Mouse (Mus musculus) neural tube, embryonic 13.5 days (tissue): ENCODE results near the gene Dbx1. TPM values are rescaled to one million over a fixed set of nuclear protein-coding genes. Genes with fewer than 3 reads are reported as not detected.
A peak's percentile ranks its signal among the peaks of the same experiment; 100 is the strongest.

ENCODE experiments used
- ATAC-seq: fragments of 200-750 bp; cut with Nextera tagmentation; 2 replicates; pipeline ENCODE4 v1.8.0; 2017; ENCODE audit warnings: low read depth, mild to moderate bottlenecking, moderate TSS enrichment, moderate library complexity
- H3K27ac ChIP-seq: fragments of 300-500 bp; sonication (generic); replicated peaks from 2 replicates; pipeline ENCODE4 v1.5.1; 2015; ENCODE audit warnings: moderate library complexity, mild to moderate bottlenecking, inconsistent platforms
- H3K27me3 ChIP-seq: fragments of 300-500 bp; sonication (generic); 2 replicates; pipeline ENCODE4 v1.6.1; 2015; ENCODE audit warnings: mild to moderate bottlenecking, inconsistent platforms
- H3K36me3 ChIP-seq: fragments of 300-500 bp; sonication (generic); 2 replicates; pipeline ENCODE4 v1.6.1; 2015; ENCODE audit warnings: mild to moderate bottlenecking, inconsistent platforms
- H3K4me1 ChIP-seq: fragments of 300-500 bp; sonication (generic); replicated peaks from 2 replicates; pipeline ENCODE4 v1.6.1; 2015; ENCODE audit warnings: inconsistent platforms
- H3K4me2 ChIP-seq: fragments of 300-500 bp; sonication (generic); 2 replicates; pipeline ENCODE4 v1.6.1; 2015; ENCODE audit warnings: inconsistent platforms, mild to moderate bottlenecking, moderate library complexity
- H3K4me3 ChIP-seq: fragments of 300-500 bp; sonication (generic); 2 replicates; pipeline ENCODE4 v1.5.1; 2015; ENCODE audit warnings: mild to moderate bottlenecking, inconsistent platforms
- H3K9ac ChIP-seq: fragments of 300-500 bp; sonication (generic); 2 replicates; pipeline ENCODE4 v1.6.1; 2015; ENCODE audit warnings: moderate library complexity, mild to moderate bottlenecking, inconsistent platforms
- H3K9me3 ChIP-seq: fragments of 300-500 bp; sonication (generic); 2 replicates; pipeline ENCODE4 v1.6.1; 2016; ENCODE audit warnings: inconsistent platforms
- WGBS: fragments of 180-500 bp; shearing (Covaris S2); methylation state at CpG from one replicate; pipeline ENCODE4 v1.1.7; 2015; 5-methylcytosine and 5-hydroxymethylcytosine counted together
- polyA plus RNA-seq: library from polyadenylated mRNA; unstranded; fragments of >200 nt; fragmentation: Nextera tagmentation; extraction: Ambion mirVana; gene quantifications from 2 replicates; pipeline ENCODE4 v1.2.1, GENCODE M21; 2015

Dbx1 gene
- polyA plus RNA-seq = 6.0 and 8.4 TPM in 2 replicates

- H3K27me3 ChIP-seq = peaks cover 100% of the 10 kb centered on the region
- H3K4me1 ChIP-seq = peaks cover 24% of the 10 kb centered on the region
- no peaks in the 10 kb centered on the region for H3K9me3 ChIP-seq
- H3K4me3 ChIP-seq = peak within 1 kb of the TSS; percentile 3; the same call in 1 of the 2 replicates
- H3K4me2 ChIP-seq = no peak within 1 kb of the TSS
- under 1% methylated on average over 33 of the region's 33 CpGs for WGBS
- H3K9ac ChIP-seq = no peak within 1 kb of the TSS
- H3K27ac ChIP-seq = no peak within 1 kb of the TSS
- no peaks in the 10 kb centered on the region for H3K36me3 ChIP-seq
- ATAC-seq = 0 out of 2 replicates have a peak, but pooled peaks have one; percentile 15
Observed at GRCm38 (mm10) chr7:49636491-49637115, at the start of gene Dbx1. Dbx1 (minus strand) TSS chr7:49636849.

GRCm38 (mm10) chr7:49678826-49679377, 42.3 kb upstream of the Dbx1 start:
- no peaks in the 10 kb centered on the region for H3K4me1 ChIP-seq
- WGBS = 7% methylated on average over 9 of the region's 9 CpGs
- no peak overlapping the region for H3K9ac ChIP-seq
- no peak overlapping the region for H3K27ac ChIP-seq
- H3K36me3 ChIP-seq = no peaks in the 10 kb centered on the region
- ATAC-seq = no peak
- no peak overlapping the region for H3K4me3 ChIP-seq
- no peak overlapping the region for H3K4me2 ChIP-seq
- H3K9me3 ChIP-seq = no peaks in the 10 kb centered on the region
- H3K27me3 ChIP-seq = peaks cover 98% of the 10 kb centered on the region

GRCm38 (mm10) chr7:49678100-49678825, 41.6 kb upstream of the Dbx1 start:
- no peak overlapping the region for H3K27ac ChIP-seq
- no peaks in the 10 kb centered on the region for H3K9me3 ChIP-seq
- no peaks in the 10 kb centered on the region for H3K36me3 ChIP-seq
- peaks cover 98% of the 10 kb centered on the region for H3K27me3 ChIP-seq
- 1% methylated on average over 22 of the region's 22 CpGs for WGBS
- H3K4me2 ChIP-seq = no peak overlapping the region
- H3K4me1 ChIP-seq = no peaks in the 10 kb centered on the region
- ATAC-seq = no peak
- no peak overlapping the region for H3K9ac ChIP-seq
- no peak overlapping the region for H3K4me3 ChIP-seq

- H3K27me3 ChIP-seq = peaks cover 98% of the 10 kb centered on the region
Observed at GRCm38 (mm10) chr7:49677166-49677565, 40.5 kb upstream of the Dbx1 start.

GRCm38 (mm10) chr7:49676627-49677026, 40.0 kb upstream of the Dbx1 start:
- Histone ChIP-seq H3K9ac (no peak overlapping the region), H3K36me3 (no peaks in the 10 kb centered on the region), H3K27ac (no peak overlapping the region), H3K9me3 (no peaks in the 10 kb centered on the region), H3K27me3 (peaks cover 97% of the 10 kb centered on the region), H3K4me1 (no peaks in the 10 kb centered on the region), H3K4me2 (no peak overlapping the region), H3K4me3 (no peak overlapping the region)
- 11% methylated on average over 5 of the region's 5 CpGs for WGBS
- ATAC-seq = no peak

More at GRCm38 (mm10) chr7:49677166-49677565, 40.5 kb upstream of the Dbx1 start:
- no peaks in the 10 kb centered on the region for H3K36me3 ChIP-seq
- no peak overlapping the region for H3K27ac ChIP-seq
- no peaks in the 10 kb centered on the region for H3K4me1 ChIP-seq
- ATAC-seq = no peak
- no peak overlapping the region for H3K4me2 ChIP-seq
- no peaks in the 10 kb centered on the region for H3K9me3 ChIP-seq
- H3K4me3 ChIP-seq = no peak overlapping the region
- no peak overlapping the region for H3K9ac ChIP-seq
- WGBS = 2% methylated on average over 9 of the region's 9 CpGs

DNA sequence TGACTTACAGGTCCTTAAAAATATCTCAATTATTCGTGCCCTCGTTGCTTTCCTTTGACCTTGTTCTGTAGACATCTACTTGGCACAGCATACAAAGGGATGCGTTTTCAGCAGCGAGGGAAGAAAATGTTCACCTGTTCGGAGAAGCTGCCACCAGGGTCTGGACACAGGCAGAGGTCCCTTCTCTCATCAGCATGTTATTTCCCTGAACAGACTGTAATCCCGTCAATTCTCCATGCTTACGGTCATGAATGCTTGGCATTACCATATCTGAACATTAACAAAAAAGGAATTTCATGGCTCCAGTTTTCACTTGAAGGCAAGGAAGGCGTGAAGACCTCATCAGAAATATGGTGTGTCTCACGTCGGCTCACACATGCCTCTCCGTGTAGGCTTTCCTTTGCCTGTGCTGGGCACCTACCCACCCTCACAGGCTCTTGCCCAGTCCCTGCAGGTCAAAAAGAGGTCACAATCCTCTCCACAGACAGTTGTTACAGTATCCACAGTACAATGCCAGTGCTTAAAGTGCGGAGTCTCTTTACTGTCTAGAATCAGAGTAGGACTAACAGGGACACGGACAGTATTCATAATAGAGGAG, 31.7 kb upstream of the Dbx1 start:
- Histone ChIP-seq H3K4me1 (no peaks in the 10 kb centered on the region), H3K27me3 (peaks cover 97% of the 10 kb centered on the region), H3K4me3 (no peak overlapping the region), H3K9ac (no peak overlapping the region), H3K27ac (no peak overlapping the region), H3K9me3 (no peaks in the 10 kb centered on the region), H3K36me3 (no peaks in the 10 kb centered on the region), H3K4me2 (no peak overlapping the region)
- ATAC-seq = no peak
- 55% methylated on average over 13 of the region's 13 CpGs for WGBS

DNA sequence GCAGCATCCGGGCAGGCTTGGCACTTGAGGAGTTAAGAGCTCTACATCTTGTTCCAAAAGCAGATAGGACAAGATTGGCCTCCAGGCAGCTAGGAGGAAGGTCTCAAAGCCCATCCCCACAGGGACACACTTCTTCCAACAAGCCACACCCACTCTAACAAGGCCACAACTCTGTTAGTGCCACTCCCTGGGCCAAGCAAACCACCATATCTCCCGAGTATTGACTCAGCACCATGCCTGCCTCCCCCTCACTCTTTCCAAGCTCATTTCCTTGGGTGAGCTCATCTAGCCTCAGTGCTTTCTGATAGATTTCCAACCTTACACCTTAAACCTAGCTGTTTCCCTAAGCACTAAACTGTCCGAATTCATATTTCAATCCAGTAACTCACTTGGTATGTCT, 26.9 kb upstream of the Dbx1 start:
- Histone ChIP-seq H3K9me3 (no peaks in the 10 kb centered on the region), H3K9ac (no peak overlapping the region), H3K4me2 (no peak overlapping the region), H3K4me1 (no peaks in the 10 kb centered on the region), H3K27ac (no peak overlapping the region), H3K36me3 (no peaks in the 10 kb centered on the region), H3K27me3 (peaks cover 98% of the 10 kb centered on the region), H3K4me3 (no peak overlapping the region)
- WGBS = 85% methylated on average over 3 of the region's 3 CpGs
- no peak for ATAC-seq

DNA sequence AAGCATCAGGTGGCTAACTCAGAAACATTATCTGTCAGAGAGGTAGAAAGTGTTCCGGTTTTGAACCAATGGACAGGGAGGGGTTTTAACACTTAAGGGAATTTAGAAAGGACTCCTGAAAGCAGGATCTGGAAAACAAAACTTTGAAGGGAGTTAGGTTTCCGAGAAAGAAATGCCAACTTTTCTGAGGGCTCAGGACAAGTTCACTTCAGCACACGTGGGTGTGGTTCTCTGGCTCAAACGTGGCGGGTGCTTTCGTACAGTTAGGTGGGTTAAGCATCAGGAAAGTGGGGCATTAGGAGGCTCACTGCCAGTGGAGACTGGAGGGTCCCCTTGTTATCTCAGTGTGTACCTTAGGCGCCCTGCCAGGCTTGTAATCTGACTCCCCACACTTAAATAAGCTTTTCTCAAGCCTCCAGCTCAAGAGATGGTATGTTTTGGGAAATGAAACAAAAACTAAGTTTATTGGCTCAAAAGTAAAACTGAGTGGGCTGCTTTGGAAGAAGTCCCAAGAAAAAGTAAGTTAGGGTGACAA, 25.9 kb upstream of the Dbx1 start:
- no peak for ATAC-seq
- Histone ChIP-seq H3K4me2 (no peak overlapping the region), H3K4me3 (no peak overlapping the region), H3K9ac (no peak overlapping the region), H3K4me1 (no peaks in the 10 kb centered on the region), H3K36me3 (no peaks in the 10 kb centered on the region), H3K9me3 (no peaks in the 10 kb centered on the region), H3K27me3 (peaks cover 98% of the 10 kb centered on the region), H3K27ac (no peak overlapping the region)
- WGBS = 18% methylated on average over 7 of the region's 7 CpGs

DNA sequence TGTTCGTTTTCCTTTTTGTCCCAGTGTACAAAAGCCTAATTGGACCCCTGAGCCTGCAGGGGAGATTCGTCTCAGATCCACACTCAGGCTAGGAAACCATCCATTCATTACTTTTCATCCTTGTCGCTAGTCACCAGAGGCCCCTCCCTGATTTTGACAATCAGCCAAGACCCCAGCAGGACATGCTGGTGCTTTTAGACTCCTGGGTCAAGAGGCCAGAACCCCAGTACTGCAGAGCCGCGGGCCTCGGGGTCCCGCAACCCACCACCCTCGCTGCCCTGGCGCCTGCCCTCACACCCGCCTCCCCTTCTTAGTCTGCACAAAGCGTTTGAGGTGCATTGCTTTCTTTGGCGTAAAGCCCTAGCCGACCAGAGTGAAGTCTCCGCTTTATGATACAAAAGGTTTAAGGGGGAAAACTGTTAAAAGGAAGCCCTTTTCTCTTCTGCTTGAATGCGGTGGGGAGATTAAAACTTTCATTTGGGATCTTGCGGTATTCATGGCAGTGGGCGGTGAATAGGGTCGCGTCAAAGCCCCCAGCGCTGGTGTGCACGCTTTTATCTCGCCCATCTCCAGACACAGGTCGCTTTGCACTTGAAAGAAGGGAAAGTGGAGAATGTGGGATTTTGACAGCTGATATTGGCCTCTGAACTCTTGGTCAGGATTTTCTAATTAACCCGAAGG, 25.3 kb upstream of the Dbx1 start:
- Histone ChIP-seq H3K9me3 (no peaks in the 10 kb centered on the region), H3K4me2 (no peak overlapping the region), H3K9ac (no peak overlapping the region), H3K27me3 (peaks cover 98% of the 10 kb centered on the region), H3K4me1 (no peaks in the 10 kb centered on the region), H3K4me3 (no peak overlapping the region), H3K36me3 (no peaks in the 10 kb centered on the region), H3K27ac (no peak overlapping the region)
- no peak for ATAC-seq
- WGBS = 3% methylated on average over 24 of the region's 24 CpGs

GRCm38 (mm10) chr7:49640709-49641305, 4.2 kb upstream of the Dbx1 start:
- H3K27me3 ChIP-seq = peaks cover 100% of the 10 kb centered on the region
- H3K9me3 ChIP-seq = peaks cover 10% of the 10 kb centered on the region; the same call in 1 of the 2 replicates
- no peak for ATAC-seq
- H3K27ac ChIP-seq = no peak overlapping the region
- H3K4me1 ChIP-seq = no peaks in the 10 kb centered on the region; the same call in 1 of the 2 replicates
- H3K9ac ChIP-seq = no peak overlapping the region
- WGBS = 4% methylated on average over 3 of the region's 3 CpGs
- no peaks in the 10 kb centered on the region for H3K36me3 ChIP-seq
- no peak overlapping the region for H3K4me3 ChIP-seq
- no peak overlapping the region for H3K4me2 ChIP-seq
